Mouse (Mus musculus) embryonic facial prominence, embryonic 14.5 days (tissue): ENCODE results near the gene Fntb. TPM values are rescaled to one million over a fixed set of nuclear protein-coding genes. Genes with fewer than 3 reads are reported as not detected.

Experiments
- ATAC-seq: fragments of 200-750 bp; cut with Nextera tagmentation; 2 replicates; pipeline ENCODE4 v1.8.0; 2017; ENCODE audit warnings: low read depth, moderate number of reproducible peaks, moderate TSS enrichment
- DNase-seq: peaks from one replicate; pipeline ENCODE4 v3.0.0-alpha.2; 2015; ENCODE audit warnings: low spot score
- H3K27ac ChIP-seq: fragments of 300-500 bp; sonication (generic); replicated peaks from 2 replicates; pipeline ENCODE4 v1.5.1; 2014; ENCODE audit warnings: low read depth, mild to moderate bottlenecking, low read length, moderate library complexity
- H3K27me3 ChIP-seq: fragments of 300-500 bp; sonication (generic); replicated peaks from 2 replicates; pipeline ENCODE4 v1.6.1; 2014; ENCODE audit warnings: low read length; ENCODE audit not compliant: control insufficient read depth, insufficient read depth
- H3K36me3 ChIP-seq: fragments of 300-500 bp; sonication (generic); 2 replicates; pipeline ENCODE4 v1.6.1; 2014; ENCODE audit warnings: low read length, mixed read lengths; ENCODE audit not compliant: control insufficient read depth, insufficient read depth
- H3K4me1 ChIP-seq: fragments of 300-500 bp; sonication (generic); 2 replicates; pipeline ENCODE4 v1.6.1; 2014; ENCODE audit warnings: antibody characterized with exemption, low read length; ENCODE audit not compliant: control insufficient read depth, insufficient read depth
- H3K4me2 ChIP-seq: fragments of 300-500 bp; sonication (generic); 2 replicates; pipeline ENCODE4 v1.6.1; 2014; ENCODE audit warnings: low read depth, mild to moderate bottlenecking, low read length, moderate library complexity, mixed read lengths
- H3K4me3 ChIP-seq: fragments of 300-500 bp; sonication (generic); 2 replicates; pipeline ENCODE4 v1.5.1; 2014; ENCODE audit warnings: low read depth, mild to moderate bottlenecking, low read length
- H3K9ac ChIP-seq: fragments of 300-500 bp; sonication (generic); 2 replicates; pipeline ENCODE4 v1.6.1; 2014; ENCODE audit warnings: low read depth, mild to moderate bottlenecking, low read length, moderate library complexity, mixed read lengths
- H3K9me3 ChIP-seq: fragments of 300-500 bp; sonication (generic); 2 replicates; pipeline ENCODE4 v1.6.1; 2016; ENCODE audit warnings: low read length; ENCODE audit not compliant: control insufficient read depth
- WGBS: fragments of 180-500 bp; shearing (Covaris S2); extraction: QIAGEN DNeasy Blood & Tissue Kit; methylation state at CpG from one replicate; pipeline ENCODE4 v1.1.7; 2014; 5-methylcytosine and 5-hydroxymethylcytosine counted together
- polyA plus RNA-seq: library from polyadenylated mRNA; unstranded; fragments of >200 nt; fragmentation: Nextera tagmentation; extraction: Ambion mirVana; gene quantifications from 2 replicates; pipeline ENCODE4 v1.2.1, GENCODE M21; 2014

Gene Fntb
- polyA plus RNA-seq, 1 experiment from 2014 or later: 41.4 TPM

DNA sequence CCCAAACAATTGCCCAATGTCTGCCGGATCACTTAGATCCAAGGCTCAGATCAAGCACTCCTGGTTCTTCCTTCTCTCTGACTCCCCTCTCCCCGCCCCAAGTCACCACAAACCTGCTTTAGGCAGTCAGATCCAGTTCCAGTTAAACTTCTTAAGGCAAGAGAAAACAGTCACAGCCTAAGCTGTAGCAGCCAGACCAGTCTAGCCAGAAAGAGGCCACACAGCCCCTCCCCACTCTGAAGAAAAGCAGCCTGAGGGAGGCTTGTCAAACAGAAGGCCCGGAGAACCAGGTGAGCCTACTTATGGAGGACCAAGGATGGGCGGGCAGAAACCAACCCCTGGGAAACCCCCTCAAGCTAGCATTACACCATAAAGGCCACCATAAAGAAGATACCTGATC lies 52.7 kb downstream of the Fntb start:
- Histone ChIP-seq H3K9ac (no peak overlapping the region), H3K4me2 (no peak overlapping the region), H3K27ac (peak overlapping the region; percentile 76; the same call in 1 of the 2 replicates), H3K4me3 (no peak overlapping the region), H3K36me3 (no peaks in the 10 kb centered on the region), H3K27me3 (peaks cover 4% of the 10 kb centered on the region), H3K9me3 (no peaks in the 10 kb centered on the region), H3K4me1 (peaks cover 34% of the 10 kb centered on the region)
- WGBS: 41% methylated on average over 4 of the region's 4 CpGs
- ATAC-seq (peak; percentile 83), DNase-seq (peak; percentile 88)

DNA sequence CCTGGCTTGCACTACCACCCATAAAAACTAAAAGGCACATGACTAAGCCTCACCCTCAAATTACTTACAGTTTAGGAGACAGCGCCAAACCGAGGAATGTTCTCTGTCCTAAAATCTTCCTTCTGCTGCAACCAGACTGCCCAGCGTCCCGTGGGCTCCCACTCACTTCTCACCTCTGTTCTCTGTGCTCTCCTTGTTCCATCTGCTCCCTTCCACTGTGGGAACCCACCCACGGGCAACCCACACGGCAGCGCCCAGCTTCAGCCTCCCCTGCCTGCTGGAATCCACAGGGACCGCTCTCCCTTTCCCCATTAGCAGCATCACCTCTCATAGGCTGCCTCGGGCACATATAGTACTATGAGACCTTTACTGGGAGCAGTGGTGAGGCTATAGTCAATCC lies 53.5 kb downstream of the Fntb start:
- Histone ChIP-seq H3K4me1 (peaks cover 34% of the 10 kb centered on the region), H3K4me3 (no peak overlapping the region), H3K27ac (0 out of 2 replicates have a peak overlapping the region, but pooled peaks have one; percentile 29), H3K27me3 (peaks cover 6% of the 10 kb centered on the region), H3K36me3 (no peaks in the 10 kb centered on the region), H3K9me3 (no peaks in the 10 kb centered on the region), H3K4me2 (no peak overlapping the region), H3K9ac (no peak overlapping the region)
- WGBS: 79% methylated on average over 9 of the region's 9 CpGs
- ATAC-seq: no peak
- DNase-seq: no peak

DNA sequence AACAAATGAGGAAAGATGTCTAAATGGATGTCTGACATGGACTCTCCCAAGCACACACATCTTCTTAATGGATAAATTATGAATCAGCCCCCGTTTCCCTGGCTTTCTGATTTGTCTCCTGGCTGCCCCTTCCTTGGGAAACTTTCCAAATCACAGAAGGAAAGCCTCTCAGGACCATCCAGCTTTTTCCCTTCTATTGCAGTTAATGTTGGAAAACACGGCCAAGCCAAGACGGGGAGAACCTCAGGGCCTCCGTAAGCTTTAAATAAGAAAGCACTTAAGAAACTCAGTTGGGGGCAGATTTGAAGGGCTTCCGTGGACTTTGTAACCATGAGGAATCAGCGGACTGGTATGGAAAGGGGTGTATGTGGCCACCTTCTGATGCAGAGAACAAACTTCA lies 54.4 kb downstream of the Fntb start:
- 56% methylated on average over 6 of the region's 6 CpGs for WGBS
- Histone ChIP-seq H3K36me3 (no peaks in the 10 kb centered on the region), H3K9me3 (no peaks in the 10 kb centered on the region), H3K27me3 (peaks cover 12% of the 10 kb centered on the region), H3K27ac (no peak overlapping the region), H3K4me1 (peaks cover 34% of the 10 kb centered on the region), H3K4me2 (no peak overlapping the region; the same call in 1 of the 2 replicates), H3K9ac (no peak overlapping the region), H3K4me3 (no peak overlapping the region)
- ATAC-seq (no peak), DNase-seq (peak; percentile 34)

DNA sequence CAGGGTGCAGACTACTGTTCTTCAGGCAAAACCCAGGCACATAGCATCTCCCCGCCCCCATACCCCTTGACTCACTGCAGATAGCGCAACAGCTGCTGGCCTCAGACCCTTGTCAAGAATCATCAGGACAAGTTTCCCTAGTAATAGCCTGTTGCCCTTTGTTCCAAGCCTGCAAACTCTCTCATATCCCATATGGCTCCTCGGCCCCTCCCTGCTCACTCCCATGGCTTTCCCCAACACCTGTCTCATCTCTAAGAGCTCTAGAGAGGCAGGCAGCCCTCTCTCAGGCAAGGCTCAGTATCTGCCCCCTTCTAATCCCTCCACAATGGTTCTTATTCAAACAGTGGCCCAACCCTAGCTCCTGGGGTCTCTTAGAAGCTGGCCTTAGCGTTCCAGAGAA lies 55.2 kb downstream of the Fntb start:
- peak; percentile 35 for ATAC-seq
- Histone ChIP-seq H3K4me3 (no peak overlapping the region; the same call in 1 of the 2 replicates), H3K27ac (no peak overlapping the region; the same call in 1 of the 2 replicates), H3K9ac (no peak overlapping the region), H3K4me1 (peaks cover 34% of the 10 kb centered on the region), H3K36me3 (no peaks in the 10 kb centered on the region), H3K27me3 (peaks cover 12% of the 10 kb centered on the region), H3K4me2 (peak overlapping the region; percentile 85), H3K9me3 (no peaks in the 10 kb centered on the region)
- peak; percentile 67 for DNase-seq
- 49% methylated on average over 4 of the region's 4 CpGs for WGBS

DNA sequence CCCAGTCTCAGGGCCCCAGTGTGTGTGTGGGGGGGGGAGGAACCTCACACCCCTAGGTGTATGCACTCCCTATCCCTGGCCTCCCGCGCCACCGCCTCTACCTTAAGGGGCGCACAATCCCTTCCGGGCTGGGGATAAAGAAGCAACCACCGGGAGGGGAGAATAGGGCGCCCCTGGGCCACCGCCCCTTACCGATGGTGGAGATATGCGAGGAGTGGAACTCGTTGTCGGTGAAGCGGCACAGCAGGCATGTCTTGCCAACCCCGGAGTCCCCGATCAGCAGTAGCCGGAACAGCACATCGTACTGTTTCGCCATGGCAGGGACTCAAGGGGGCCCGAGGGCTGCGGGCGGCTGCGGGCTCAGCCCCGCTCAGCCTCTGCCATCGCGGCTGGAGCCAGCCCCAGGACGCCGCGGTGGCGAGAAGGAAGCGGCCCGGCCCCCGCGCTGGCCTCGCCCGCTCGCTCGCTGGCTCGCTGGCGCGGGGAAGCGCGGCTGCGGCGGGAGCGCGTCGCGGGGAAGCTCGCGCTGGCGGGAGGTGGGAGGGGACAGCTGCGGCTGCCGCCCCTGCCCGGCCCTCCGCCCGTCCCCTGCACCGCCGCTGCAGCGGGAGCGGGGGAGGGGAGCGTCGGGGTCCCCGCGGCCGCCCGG lies 56.7 kb downstream of the Fntb start:
- Histone ChIP-seq H3K9me3 (no peaks in the 10 kb centered on the region), H3K4me1 (peaks cover 32% of the 10 kb centered on the region), H3K36me3 (no peaks in the 10 kb centered on the region), H3K27me3 (peaks cover 12% of the 10 kb centered on the region), H3K9ac (peak overlapping the region; percentile 83), H3K4me3 (peak overlapping the region; percentile 79), H3K27ac (no peak overlapping the region), H3K4me2 (peak overlapping the region; percentile 85)
- DNase-seq: peak; percentile 43
- 0% methylated on average over 16 of the region's 66 CpGs for WGBS
- peak; percentile 47 for ATAC-seq

DNA sequence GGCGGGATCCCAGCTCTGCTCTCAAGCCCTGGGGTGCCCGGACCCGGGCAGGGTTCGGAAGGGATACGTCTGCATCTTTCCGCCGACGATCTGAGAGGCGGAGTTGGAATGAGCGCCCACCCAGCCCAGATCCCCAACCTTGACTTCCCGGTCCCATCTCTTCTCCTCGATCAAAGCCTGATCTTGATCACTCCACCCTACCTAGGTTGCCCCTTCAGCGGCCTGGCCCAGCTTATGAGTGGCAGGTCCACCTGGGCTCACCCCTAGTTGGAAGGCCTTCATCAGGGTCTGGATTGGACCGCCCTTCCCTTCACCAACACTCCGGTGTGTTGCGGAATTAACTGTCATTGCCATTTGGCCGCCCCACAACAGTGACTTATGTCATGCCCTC lies 57.3 kb downstream of the Fntb start, which contains the start of gene Rab15:
Gene Rab15 (minus strand): TSS at position 258 of the 391 bp plus-strand sequence.
- H3K4me3 ChIP-seq: peak within 1 kb of the TSS; percentile 79
- peak within 1 kb of the TSS; percentile 83 for H3K9ac ChIP-seq
- H3K9me3 ChIP-seq: no peaks in the 10 kb centered on the region
- no peaks in the 10 kb centered on the region for H3K36me3 ChIP-seq
- 1% methylated on average over 14 of the region's 17 CpGs for WGBS
- DNase-seq (no peak), ATAC-seq (0 out of 2 replicates have a peak, but pooled peaks have one; percentile 0)
- peak within 1 kb of the TSS; percentile 85 for H3K4me2 ChIP-seq
- H3K4me1 ChIP-seq: peaks cover 27% of the 10 kb centered on the region
- H3K27ac ChIP-seq: no peak within 1 kb of the TSS
- H3K27me3 ChIP-seq: peaks cover 12% of the 10 kb centered on the region

DNA sequence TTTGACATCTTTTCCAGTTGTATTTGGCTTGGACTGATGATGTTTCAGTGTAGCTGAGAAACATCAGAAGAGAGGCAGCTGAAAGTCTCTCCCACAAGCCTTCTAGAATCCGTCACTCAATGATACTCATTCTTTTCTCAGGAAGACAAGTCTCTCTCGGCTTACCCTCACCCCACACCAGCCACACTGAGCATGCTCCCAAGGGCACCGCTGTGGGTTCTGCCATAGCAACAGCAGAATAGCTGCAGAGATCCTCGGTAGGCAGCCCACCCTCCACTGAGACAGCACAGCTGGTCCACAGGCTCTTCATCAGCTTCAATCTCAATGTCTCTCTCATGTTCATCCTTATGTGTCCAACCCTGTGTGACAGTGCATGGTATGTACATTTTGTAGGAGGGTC lies 59.9 kb downstream of the Fntb start:
- ATAC-seq: no peak
- WGBS: 64% methylated on average over 4 of the region's 4 CpGs

DNA sequence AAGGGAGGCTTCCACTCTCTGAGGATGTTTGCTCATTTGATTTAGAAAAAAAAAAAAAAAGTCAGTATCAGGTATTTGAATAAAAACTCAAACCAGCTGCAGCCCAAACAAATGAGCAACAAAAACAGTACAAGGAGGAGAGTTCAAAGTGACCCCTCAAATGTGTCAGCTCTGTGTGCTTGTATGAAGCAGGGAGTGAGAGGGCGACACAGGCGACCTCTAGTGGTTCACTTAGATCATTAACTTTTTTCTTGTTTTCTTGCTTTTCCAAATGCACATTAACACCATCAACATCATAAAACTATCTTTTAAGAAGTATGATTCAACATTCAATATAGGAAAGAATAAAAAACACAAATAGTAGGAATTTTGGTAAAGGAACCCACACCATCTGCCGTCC lies 67.3 kb downstream of the Fntb start:
- Histone ChIP-seq H3K4me3 (no peak overlapping the region), H3K9ac (no peak overlapping the region), H3K4me1 (no peaks in the 10 kb centered on the region), H3K9me3 (no peaks in the 10 kb centered on the region), H3K27me3 (no peaks in the 10 kb centered on the region), H3K36me3 (no peaks in the 10 kb centered on the region), H3K27ac (no peak overlapping the region), H3K4me2 (no peak overlapping the region)
- DNase-seq: peak; percentile 62
- no peak for ATAC-seq
- WGBS: 3% methylated on average over 3 of the region's 3 CpGs

More for the DNA sequence above, 59.9 kb downstream of the Fntb start:
- Histone ChIP-seq H3K4me3 (no peak overlapping the region), H3K4me1 (peaks cover 16% of the 10 kb centered on the region), H3K36me3 (no peaks in the 10 kb centered on the region), H3K4me2 (no peak overlapping the region), H3K9ac (no peak overlapping the region), H3K27me3 (peaks cover 12% of the 10 kb centered on the region), H3K9me3 (no peaks in the 10 kb centered on the region), H3K27ac (no peak overlapping the region)
- no peak for DNase-seq
